Mouse (Mus musculus) cortical plate, adult 2 months (tissue): ENCODE measurements at regions not wholly inside any gene's neighbourhood (a gene's known extent, or its start where the extent isn't known, plus 50 kb on each side); places are given as distances from the start of the nearest gene placed in this dataset.

ENCODE experiments used
- CTCF ChIP-seq: fragments of 200-500 bp; IDR thresholded peaks from 2 replicates; pipeline ENCODE4 v1.5.1; 2011; ENCODE audit warnings: mild to moderate bottlenecking, control low read depth, low read length; ENCODE audit not compliant: insufficient read depth; ENCODE audit errors: extremely low read depth
- POLR2A ChIP-seq: fragments of 200-500 bp; IDR thresholded peaks from 2 replicates; pipeline ENCODE4 v1.6.1; 2011; ENCODE audit warnings: mild to moderate bottlenecking, low read length, control low read depth; ENCODE audit not compliant: insufficient read depth; ENCODE audit errors: extremely low read depth

- no peak for TF ChIP-seq CTCF
- no peak for TF ChIP-seq POLR2A
These were observed 213.5 kb upstream of the Tet2 start for GRCm38 (mm10) chr3:133758421-133758820.
